Mouse (Mus musculus): ENCODE results near the gene Vps13d.
"Not testable (repeated sequence)": the region's sequence is repeated elsewhere in the genome, so short reads cannot be mapped to it uniquely, and the experiment has no call there.

- TF ChIP-seq CTCF, EP300 (IDR thresholded peaks at IDR 0.05; ENCODE audit: low read depth): not testable (repeated sequence)
Measured at GRCm38 (mm10) chr4:145165542-145165941, 29.3 kb downstream of the Vps13d start.
